Mouse (Mus musculus): Measurements from ENCODE around the gene Tmem115.
"Not testable (repeated sequence)": the region's sequence is repeated elsewhere in the genome, so short reads cannot be mapped to it uniquely, and the experiment has no call there.

The Tmem115 gene

DNA sequence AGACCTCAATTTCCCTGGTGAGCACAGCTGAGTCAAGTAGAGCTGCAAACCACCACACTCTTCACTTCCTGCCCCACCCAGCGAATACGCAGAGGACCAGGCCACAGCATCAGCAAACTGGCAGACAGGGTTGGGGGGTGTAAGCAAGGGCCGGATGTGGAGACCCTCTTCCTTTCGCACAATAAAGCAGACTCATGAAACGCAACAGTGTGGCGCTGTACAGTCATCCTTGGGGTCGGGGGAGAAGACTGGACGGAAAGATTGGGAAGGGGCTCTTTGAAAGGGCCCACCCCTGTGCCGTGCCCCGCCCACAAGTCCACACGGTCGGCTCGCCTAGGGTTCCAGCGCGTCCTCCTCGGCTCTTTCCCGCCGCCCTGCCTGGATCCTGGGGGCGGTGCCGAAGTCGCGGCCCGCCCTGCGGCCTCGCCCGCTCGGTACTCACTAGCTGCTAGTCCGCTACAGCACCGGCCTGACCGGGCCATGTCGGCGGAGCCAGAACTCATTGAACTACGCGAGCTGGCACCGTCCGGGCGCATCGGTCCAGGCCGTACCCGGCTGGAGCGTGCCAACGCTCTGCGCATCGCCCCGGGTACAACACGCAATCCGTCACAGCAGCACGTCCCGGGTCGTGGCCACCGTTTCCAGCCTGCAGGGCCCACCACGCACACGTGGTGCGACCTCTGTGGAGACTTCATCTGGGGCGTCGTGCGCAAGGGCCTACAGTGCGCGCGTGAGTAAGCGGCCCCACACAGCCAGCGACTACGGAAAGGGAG is 17.6 kb downstream of the Tmem115 start, which contains the start of gene Rassf1:
TSS of gene Rassf1 (plus strand) at position 439 of the 773 bp plus-strand sequence.
- DNase-seq, result peak; percentile 79 to 86

DNA sequence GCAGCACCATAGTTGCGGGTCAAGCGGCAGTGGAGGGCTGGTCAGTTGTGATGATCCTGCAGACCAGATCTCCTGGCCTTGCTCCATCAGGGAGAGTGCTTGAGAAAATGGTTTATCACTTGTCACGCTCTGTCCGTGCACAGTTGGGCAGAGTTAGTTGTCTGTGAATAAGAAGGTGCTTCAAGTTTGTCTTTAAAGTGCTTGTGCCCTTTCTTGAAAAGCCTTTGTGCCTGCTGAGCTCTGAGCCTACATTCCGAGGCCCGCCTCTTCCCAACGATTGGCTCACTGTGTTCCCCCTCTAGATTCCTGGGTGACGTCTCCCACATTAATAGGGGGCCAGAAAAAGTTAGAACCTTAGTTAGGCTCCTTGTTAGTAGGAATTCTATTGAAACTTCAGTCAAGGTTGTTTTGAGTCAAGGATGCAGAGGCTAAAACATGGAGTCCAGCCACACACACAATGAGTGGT is 18.2 kb downstream of the Tmem115 start:
- no peak for DNase-seq

DNA sequence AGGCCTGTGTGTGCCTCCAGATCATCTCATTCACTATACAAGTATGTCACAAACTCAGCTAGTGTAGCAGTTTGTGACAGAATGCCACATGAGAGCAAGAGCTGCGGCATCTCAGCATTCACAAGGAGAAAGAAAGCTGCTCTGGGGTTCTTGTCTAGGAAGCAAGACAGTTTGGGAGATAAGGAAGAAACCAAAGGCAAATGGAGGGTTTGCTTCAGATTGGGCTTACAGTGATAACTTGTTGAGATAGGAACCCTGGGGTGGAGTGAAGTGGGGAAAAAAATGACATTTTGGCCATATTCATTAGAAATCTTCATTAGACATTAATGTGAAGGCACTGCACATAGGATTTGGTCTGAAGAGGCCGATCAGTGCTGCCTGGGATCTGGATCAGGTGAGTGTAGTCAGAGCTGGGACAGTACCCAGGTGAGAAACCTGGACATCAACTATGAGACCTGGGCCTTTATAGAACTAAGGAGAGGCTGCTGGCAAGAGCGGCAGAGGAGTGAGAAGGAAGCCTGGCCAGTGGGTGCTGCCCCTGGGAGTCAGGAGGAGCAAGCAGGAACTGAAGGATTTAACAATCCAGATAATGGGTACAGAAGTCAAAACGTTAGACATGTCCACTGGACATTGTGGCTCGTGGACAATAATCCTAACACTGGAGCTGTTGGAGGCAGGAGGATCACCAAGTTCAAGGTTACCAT is 19.1 kb downstream of the Tmem115 start:
- DNase-seq, result no peak

DNA sequence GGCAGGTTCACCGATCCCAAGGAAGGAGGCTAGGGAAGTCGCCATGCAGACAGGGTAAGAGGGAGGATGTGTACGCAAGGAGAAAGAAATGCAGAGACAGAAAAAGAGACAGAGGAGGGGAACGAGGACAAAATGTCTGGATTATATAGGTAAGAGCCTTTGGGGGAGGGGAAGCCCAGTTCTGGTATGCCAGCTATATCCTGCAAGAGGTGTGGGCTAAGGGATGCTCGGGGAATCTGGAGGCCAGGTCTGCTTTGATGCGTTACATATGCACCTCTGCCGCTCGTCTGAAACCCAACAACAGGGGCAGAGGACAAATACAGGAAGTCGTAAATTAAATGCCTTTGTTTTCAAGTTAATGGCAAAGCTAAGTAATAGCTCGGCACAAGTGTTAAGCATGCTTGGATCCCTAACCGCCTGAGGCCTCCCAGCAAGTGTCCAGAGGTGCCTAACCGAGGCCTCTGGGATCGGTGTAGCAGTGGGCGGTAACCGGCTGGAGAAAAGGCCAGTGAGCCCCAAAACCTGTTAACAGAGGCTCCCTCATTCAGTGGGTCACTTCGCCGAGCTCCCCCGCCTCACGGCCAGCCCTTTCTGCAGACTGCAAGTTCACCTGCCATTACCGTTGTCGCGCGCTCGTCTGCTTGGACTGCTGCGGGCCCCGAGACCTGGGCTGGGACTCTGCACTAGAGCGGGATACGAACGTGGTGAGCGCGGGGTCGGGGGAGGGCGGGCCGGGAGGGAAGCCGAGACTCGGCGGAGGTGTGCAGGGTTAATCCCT is 20.0 kb downstream of the Tmem115 start:
- DNase-seq, result peak in 1 of 2 experiments; percentile 51

DNA sequence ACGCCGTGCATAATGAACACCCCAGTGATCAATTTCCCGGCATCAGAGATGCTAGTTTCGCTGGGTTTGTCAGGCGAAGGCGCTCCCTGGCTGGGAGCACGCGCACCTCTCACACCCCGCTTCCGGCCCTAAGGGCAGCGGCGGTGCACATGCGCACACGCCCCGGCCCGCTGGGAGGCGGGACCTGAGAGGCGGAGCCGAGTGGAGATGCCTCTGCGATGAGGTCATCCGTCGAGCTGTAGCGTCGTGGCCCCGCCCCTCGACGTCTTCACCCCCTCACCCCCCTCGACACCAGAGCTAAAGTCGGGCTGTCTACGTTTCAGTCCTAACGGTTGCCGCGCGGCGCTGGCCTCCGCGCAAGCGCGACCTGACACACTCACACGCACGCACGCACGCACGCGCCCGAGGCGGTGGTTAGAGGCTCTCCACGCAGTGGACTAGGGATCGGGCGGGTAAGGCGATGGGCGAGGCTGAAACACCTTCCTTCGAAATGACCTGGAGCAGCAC is 20.6 kb downstream of the Tmem115 start:
- peak; percentile 96 to 98 for DNase-seq

DNA sequence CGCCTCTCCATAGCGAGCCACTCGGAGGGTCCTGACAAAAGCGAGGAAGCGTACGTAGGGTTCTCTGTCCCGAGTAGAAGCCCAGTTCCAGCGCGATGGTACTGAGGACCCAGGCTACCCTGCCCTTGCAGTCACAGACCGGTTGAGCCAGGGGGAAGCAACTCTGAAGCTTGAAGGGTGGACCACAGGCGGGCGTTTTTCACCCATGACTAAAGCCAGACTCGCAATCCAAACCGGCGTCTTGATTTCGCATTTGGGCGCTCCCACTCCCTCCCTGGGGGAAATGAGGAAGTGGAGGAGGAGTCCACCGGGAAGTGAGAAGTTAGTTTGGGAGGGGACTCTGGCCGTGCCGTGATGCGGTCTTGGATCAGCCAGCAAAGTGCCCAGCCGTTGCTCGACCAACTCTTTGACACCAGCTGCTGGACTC is 21.3 kb downstream of the Tmem115 start:
- DNase-seq, result peak; percentile 83 to 84

DNA sequence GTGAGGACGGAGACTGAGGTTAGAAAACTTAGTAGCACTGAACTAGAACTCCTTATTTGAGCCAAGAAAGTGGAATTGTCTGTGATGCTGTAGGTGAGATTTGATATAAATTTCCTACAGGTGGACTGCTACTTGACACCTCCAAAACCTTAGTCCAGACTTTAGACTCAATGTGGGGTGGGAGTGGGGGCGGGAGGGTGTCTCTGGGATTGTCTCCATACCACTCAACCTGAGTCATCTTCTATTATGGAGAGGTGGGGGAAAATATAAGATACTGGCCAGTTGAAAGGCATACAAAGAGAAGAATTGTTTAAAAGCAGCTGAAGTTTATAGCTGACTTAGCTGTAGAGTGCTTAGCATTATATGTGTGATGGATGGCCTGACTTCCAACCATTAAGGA is 22.0 kb downstream of the Tmem115 start:
- DNase-seq, result no peak

DNA sequence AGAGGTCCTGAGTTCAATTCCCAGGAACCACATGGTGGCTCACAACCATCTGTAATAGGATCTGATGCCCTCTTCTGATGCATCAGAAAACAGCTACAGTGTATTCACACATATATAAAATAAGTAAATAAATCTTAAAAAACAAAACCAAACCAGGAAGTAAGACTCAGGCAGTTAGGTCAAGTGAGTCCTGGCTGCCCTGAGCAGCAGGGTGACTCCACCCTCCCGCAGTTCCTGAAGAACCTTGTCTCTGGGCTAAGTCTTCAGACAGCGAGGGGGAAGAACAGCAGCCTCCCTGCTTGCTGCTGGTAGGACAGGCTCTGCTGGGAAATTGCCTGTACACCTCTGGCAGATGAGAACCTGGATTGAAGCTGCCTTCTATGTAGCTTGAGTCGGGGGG is 22.6 kb downstream of the Tmem115 start:
- peak in 1 of 2 experiments; percentile 23 for DNase-seq

DNA sequence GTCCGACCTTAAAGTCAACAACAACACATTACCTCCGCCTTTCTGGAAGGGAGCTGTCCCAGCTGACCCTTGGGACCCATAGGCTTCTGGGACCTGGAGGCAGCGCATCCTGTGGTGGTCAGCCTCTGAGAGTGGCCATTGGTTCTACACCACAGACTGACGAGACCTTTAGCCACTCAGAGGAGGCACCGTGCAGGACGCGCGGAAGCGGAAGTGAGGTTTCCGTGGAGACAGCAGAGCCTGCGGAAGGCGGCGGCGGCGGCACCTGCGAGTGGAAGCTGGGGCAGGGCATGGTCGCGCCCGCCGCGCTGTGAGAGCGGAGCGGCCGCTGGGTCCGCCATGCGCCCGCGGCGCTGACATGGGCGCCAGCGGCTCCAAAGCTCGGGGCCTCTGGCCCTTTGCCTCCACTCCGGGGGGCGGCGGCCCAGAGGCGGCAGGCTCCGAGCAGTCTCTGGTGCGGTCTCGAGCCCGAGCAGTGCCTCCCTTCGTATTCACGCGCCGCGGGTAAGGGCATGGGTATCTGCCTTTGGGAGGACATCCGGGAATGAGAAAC is 29.4 kb downstream of the Tmem115 start, which contains the start of gene Tusc2:
TSS of gene Tusc2 (plus strand) at position 227 of the 553 bp plus-strand sequence.
- peak; percentile 95 to 96 for DNase-seq

DNA sequence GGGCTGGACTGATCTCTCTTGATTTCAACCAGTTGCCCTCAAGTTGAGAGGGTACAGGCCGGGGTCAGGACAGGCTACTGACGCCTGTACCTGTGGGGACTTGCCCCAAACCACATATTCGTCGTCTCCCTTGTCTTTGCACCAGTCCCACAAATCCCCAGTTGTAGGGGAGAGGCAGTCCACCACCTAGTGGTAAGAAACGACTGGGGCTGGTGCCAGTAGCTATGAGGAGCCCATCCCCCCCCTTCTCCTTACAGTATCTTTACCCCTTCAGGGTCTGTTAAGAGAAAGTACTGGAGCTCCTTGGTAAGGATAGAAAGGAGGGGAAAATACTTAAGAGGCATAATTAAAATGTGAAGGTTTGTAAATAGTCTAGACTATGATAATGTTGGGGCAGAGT is 31.8 kb downstream of the Tmem115 start:
- DNase-seq, result not testable (repeated sequence)

DNA sequence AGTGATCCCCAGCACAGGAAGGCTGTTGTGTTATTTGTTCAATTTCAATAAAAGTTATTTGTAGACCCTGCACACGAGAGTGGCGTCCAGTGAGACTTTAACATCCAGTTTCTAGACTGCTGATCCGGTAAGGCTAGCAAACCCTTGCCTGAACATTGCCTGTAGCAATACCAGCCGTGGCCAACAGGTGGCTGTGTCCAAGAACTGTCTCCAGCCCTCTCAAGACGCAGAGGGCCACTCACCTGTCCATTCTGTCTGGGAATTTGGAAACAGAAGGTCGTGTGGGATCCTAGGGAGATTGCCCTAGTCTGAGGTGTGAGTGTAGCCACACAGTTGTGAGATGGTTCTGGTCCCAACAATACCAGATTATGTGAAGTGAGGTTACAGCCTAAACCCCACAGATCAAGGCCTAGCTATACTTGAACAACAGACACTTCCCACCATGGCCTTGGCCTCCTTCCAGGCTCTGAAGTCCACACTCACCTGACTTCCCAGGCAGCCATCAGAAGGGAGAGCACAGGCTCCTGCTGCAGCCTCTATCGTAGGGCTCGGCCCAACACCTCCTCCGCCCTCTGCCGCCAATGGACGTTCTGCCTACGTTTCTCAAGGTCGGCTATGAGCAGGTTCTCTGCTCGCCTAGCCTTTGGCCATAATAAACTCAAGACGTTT is 32.4 kb downstream of the Tmem115 start:
- peak; percentile 88 to 93 for DNase-seq

DNA sequence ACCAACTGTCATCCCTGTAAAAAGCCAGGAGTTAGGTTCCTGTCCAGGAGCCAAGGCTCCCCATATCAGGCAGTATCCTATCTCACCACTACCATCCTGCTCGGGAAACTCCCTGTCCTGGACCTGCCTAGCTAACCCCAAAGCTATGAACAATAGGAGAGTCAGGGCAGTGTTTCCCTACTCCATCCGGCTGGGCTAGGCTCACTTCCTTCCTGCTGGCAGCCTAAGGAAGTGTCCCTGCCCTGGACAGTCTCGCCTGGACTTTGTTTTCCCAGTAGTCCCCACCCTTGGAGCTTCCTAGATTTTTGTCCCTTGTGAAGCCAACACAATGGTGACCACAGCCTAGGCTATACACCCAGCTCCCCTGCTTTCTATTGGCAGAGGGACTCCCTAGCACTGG is 33.1 kb downstream of the Tmem115 start:
- peak; percentile 73 to 87 for DNase-seq

DNA sequence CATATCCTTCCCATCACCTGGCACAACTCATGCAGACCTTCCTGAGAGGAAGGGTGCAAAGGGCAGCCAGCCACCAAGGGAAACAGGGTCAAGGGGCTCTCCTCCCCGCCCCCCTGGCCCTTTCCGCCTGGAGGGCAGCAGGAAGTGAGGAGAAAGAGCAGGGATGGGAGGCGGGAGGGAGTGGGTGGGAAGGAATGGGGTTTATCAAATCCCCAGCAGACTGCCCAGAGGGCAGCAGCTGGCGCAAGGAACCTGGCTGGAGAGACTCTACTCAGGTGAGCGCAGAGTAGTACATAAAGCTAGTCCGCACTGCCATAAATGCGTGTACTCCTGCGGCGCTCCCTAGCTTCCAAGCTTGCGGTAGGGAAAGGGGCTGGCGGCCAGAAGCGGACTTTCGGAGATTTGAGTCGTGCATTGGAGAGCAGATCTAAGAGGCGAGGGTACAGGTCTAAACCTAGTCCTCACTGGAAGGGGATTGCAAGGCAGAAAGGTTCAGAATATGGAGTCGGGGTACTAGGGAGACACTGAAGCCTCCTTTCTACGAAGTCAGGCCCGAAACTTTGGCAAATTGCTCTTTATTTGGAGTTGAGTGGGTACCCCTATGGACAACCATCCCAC is 34.1 kb downstream of the Tmem115 start, which contains the start of gene Hyal2:
TSS of gene Hyal2 (plus strand) at position 244 of the 618 bp plus-strand sequence.
- peak; percentile 67 to 82 for DNase-seq

DNA sequence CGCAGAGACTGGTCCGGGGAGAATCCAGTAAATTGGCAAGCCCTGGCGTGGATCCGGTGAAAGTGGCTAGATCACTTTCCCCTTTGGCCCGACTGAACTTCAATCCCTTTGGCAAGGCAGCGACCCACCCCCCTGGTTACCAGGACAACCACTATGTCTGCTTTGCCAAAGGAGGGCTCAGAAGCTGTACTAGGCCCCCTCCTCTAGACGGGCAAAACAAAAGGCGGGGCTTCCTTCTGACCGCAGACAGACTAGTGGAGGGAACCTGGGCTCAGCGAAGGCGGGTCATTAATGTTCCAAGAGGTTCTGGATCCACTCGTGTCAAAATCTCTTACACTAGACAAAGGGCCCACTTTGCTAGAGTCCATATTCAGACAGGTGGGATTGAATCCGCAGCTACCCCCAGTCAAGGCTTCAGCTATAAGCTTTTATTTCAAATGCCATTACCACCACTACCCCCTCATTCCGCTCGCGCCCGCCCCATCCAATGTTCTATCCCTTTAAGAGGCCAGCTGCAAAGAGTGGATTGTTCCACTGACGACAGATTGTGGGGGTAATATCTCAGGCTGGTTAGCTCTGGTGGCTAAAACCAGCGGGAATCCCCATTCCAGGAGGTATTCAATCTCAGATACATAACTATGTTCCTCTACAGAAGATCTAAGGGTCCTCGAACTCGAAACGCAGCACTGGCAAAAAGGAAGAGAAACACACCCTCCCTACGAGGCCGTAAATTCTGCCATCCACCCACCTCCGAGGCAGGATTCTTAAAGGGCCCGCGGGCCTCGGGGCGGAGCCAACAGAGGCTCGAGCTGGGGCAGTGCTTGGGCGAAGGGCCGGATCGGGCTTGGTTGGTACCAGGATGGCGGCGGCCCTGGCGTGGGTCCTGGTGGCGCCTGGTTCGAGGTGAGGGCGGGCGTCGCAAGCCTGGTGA is 34.9 kb downstream of the Tmem115 start:
- DNase-seq, result peak; percentile 90 to 92

DNA sequence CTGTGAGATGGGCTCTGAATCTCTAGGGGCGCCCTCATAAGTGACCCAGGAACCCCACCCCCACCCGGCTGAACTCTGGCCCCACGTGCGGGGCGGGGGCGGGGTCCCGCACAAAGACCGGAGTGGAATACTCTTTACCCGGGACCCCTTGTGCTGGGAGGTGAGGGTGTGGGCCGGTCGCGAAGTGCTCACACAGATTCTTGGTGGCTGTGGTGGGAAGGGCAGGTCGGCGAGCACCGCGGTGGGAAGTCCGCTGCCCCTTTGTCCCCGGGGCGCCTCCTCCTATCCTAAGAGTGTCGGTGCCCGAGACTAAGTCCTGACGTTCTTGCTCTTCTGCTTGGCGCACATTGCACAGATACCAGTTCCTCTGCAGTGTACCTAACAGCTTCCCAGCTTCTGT is 35.5 kb downstream of the Tmem115 start:
- DNase-seq, result no peak

DNA sequence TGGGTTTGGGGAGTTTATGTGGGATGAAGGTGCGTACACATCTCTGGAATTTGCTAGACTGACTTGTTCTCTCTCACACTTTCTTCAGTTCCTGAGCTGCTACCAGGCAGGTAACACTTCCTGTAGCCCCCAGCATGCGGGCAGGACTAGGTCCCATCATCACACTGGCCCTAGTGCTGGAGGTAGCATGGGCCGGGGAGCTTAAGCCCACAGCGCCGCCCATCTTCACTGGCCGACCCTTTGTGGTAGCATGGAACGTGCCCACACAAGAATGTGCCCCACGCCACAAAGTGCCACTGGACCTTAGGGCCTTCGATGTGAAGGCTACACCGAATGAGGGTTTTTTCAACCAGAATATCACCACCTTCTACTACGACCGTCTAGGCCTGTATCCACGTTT is 36.3 kb downstream of the Tmem115 start:
- DNase-seq, result peak in 1 of 2 experiments; percentile 47

DNA sequence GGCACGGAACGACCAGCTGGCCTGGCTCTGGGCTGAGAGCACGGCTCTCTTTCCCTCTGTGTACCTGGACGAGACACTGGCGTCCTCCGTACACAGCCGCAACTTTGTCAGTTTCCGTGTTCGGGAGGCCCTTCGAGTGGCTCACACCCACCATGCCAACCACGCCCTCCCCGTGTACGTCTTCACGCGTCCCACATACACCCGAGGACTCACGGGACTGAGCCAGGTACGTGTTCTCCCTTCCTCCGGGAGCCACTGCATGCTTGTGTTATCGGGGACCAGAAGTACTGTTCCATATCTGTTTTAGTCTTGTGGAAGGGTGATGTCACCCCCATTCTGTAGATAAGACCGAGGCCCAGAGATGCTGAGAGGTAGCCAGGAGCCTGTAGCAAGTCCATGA is 37.1 kb downstream of the Tmem115 start:
- peak in 1 of 2 experiments; percentile 34 for DNase-seq

DNA sequence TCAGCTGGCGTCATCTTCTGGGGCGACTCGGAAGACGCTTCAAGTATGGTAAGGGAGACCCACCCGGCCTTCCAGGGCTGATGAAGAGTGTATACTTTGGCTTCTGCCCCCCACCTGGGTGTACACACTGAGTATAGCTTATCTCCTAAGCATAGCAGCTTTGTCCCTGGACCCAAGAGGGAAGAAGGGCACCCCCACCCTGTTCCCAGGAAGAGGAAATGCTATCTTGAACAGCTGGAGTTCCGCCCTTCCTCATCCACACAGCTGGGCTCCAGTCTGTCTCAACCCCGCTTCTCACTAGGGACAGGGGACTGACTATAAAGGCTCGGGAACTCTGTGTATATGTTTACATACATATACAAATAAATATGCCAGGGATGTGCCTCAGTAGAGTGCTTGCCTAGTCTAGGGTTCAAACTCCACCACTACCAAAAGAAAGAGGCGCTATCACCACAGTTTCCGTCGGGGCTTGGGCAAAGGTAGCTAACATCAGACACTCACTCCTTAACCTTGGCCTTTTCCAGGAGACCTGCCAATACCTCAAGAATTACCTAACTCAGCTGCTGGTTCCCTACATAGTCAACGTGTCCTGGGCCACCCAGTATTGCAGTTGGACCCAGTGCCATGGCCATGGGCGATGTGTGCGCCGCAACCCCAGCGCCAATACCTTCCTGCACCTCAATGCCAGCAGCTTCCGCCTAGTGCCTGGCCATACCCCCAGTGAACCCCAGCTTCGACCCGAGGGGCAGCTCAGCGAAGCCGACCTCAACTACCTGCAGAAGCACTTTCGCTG is 38.0 kb downstream of the Tmem115 start:
- peak in 1 of 2 experiments; percentile 52 for DNase-seq

DNA sequence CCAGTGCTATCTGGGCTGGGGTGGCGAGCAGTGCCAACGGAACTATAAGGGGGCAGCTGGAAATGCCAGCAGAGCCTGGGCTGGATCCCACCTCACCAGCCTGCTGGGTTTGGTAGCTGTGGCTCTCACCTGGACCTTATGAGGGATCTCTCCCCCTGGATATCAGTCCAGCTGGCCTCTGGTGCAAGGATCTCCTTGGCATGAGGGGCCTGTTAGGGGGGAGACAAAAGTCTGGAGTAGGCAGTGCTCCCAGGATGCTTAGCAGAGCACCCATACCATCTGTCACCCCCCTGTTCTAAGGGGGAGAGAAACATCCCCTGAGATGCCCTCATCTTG is 38.5 kb downstream of the Tmem115 start:
- DNase-seq, result no peak

Data from lung, postnatal 4 days (tissue).